Mouse (Mus musculus): Measurements from ENCODE around the gene Tfr2. TPM values are rescaled to one million over a fixed set of nuclear protein-coding genes. Genes with fewer than 3 reads are reported as not detected.

The Tfr2 gene
- polyA plus RNA-seq, 1 experiment: 5.4 TPM

GRCm38 (mm10) chr5:137525511-137525910 lies 44.1 kb upstream of the Tfr2 start:
- no peak overlapping the region for H3K27ac ChIP-seq (ENCODE audit: insufficient read depth, low read length)
- peaks cover 9% of the 10 kb centered on the region for H3K4me1 ChIP-seq (ENCODE audit: control insufficient read depth, insufficient read depth, low read length)
- no peak overlapping the region for H3K4me3 ChIP-seq (ENCODE audit: low read depth, low read length)
- no peaks in the 10 kb centered on the region for H3K9me3 ChIP-seq (replicated peaks; ENCODE audit: control insufficient read depth, insufficient read depth, low read length, poor library complexity, severe bottlenecking)
- no peaks in the 10 kb centered on the region for H3K27me3 ChIP-seq (ENCODE audit: control insufficient read depth, insufficient read depth, low read length, poor library complexity, severe bottlenecking)
- H3K9ac ChIP-seq (ENCODE audit: low read depth, poor library complexity, severe bottlenecking): no peak overlapping the region
- TF ChIP-seq POLR2A (IDR thresholded peaks at IDR 0.05; ENCODE audit: insufficient read depth, low read length) (no peak), EP300 (IDR thresholded peaks at IDR 0.05; ENCODE audit: insufficient read depth, low read depth, low read length) (no peak), CTCF (IDR thresholded peaks at IDR 0.05; ENCODE audit: low read depth, low read length) (no peak)
- H3K36me3 ChIP-seq (ENCODE audit: control insufficient read depth, insufficient read depth, low read length, poor library complexity, severe bottlenecking): peaks cover 48% of the 10 kb centered on the region

GRCm38 (mm10) chr5:137526192-137526936 lies 43.3 kb upstream of the Tfr2 start:
- H3K27me3 ChIP-seq (ENCODE audit: control insufficient read depth, insufficient read depth, low read length, poor library complexity, severe bottlenecking): no peaks in the 10 kb centered on the region
- TF ChIP-seq POLR2A (IDR thresholded peaks at IDR 0.05; ENCODE audit: insufficient read depth, low read length) (no peak), CTCF (IDR thresholded peaks at IDR 0.05; ENCODE audit: low read depth, low read length) (no peak), EP300 (IDR thresholded peaks at IDR 0.05; ENCODE audit: insufficient read depth, low read depth, low read length) (no peak)
- H3K36me3 ChIP-seq (ENCODE audit: control insufficient read depth, insufficient read depth, low read length, poor library complexity, severe bottlenecking): peaks cover 45% of the 10 kb centered on the region
- peaks cover 5% of the 10 kb centered on the region for H3K4me1 ChIP-seq (ENCODE audit: control insufficient read depth, insufficient read depth, low read length)
- no peaks in the 10 kb centered on the region for H3K9me3 ChIP-seq (replicated peaks; ENCODE audit: control insufficient read depth, insufficient read depth, low read length, poor library complexity, severe bottlenecking)
- H3K9ac ChIP-seq (ENCODE audit: low read depth, poor library complexity, severe bottlenecking): no peak overlapping the region
- H3K4me3 ChIP-seq (ENCODE audit: low read depth, low read length): no peak overlapping the region
- no peak overlapping the region for H3K27ac ChIP-seq (ENCODE audit: insufficient read depth, low read length)

- no peak overlapping the region for H3K27ac ChIP-seq (ENCODE audit: insufficient read depth, low read length)
- TF ChIP-seq POLR2A (IDR thresholded peaks at IDR 0.05; ENCODE audit: insufficient read depth, low read length) (no peak), EP300 (IDR thresholded peaks at IDR 0.05; ENCODE audit: insufficient read depth, low read depth, low read length) (no peak), CTCF (IDR thresholded peaks at IDR 0.05; ENCODE audit: low read depth, low read length) (no peak)
- H3K9ac ChIP-seq (ENCODE audit: low read depth, poor library complexity, severe bottlenecking): no peak overlapping the region
- H3K4me3 ChIP-seq (ENCODE audit: low read depth, low read length): no peak overlapping the region
- peaks cover 37% of the 10 kb centered on the region for H3K36me3 ChIP-seq (ENCODE audit: control insufficient read depth, insufficient read depth, low read length, poor library complexity, severe bottlenecking)
- H3K4me1 ChIP-seq (ENCODE audit: control insufficient read depth, insufficient read depth, low read length): peaks cover 5% of the 10 kb centered on the region
- H3K27me3 ChIP-seq (ENCODE audit: control insufficient read depth, insufficient read depth, low read length, poor library complexity, severe bottlenecking): no peaks in the 10 kb centered on the region
- no peaks in the 10 kb centered on the region for H3K9me3 ChIP-seq (replicated peaks; ENCODE audit: control insufficient read depth, insufficient read depth, low read length, poor library complexity, severe bottlenecking)
Measured at GRCm38 (mm10) chr5:137527413-137527812, 42.2 kb upstream of the Tfr2 start.

- no peak for TF ChIP-seq POLR2A (IDR thresholded peaks at IDR 0.05; ENCODE audit: insufficient read depth, low read length)
- TF ChIP-seq EP300 (IDR thresholded peaks at IDR 0.05; ENCODE audit: insufficient read depth, low read depth, low read length): no peak
- TF ChIP-seq CTCF (IDR thresholded peaks at IDR 0.05; ENCODE audit: low read depth, low read length): no peak
- Histone ChIP-seq H3K36me3 (ENCODE audit: control insufficient read depth, insufficient read depth, low read length, poor library complexity, severe bottlenecking) (peaks cover 30% of the 10 kb centered on the region), H3K4me3 (ENCODE audit: low read depth, low read length) (no peak overlapping the region), H3K9ac (ENCODE audit: low read depth, poor library complexity, severe bottlenecking) (no peak overlapping the region), H3K4me1 (ENCODE audit: control insufficient read depth, insufficient read depth, low read length) (peaks cover 5% of the 10 kb centered on the region), H3K9me3 (replicated peaks; ENCODE audit: control insufficient read depth, insufficient read depth, low read length, poor library complexity, severe bottlenecking) (no peaks in the 10 kb centered on the region), H3K27me3 (ENCODE audit: control insufficient read depth, insufficient read depth, low read length, poor library complexity, severe bottlenecking) (no peaks in the 10 kb centered on the region), H3K27ac (ENCODE audit: insufficient read depth, low read length) (no peak overlapping the region)
Measured at GRCm38 (mm10) chr5:137528247-137528968, 41.2 kb upstream of the Tfr2 start.

- Histone ChIP-seq H3K4me1 (ENCODE audit: control insufficient read depth, insufficient read depth, low read length) (peaks cover 5% of the 10 kb centered on the region), H3K9me3 (replicated peaks; ENCODE audit: control insufficient read depth, insufficient read depth, low read length, poor library complexity, severe bottlenecking) (no peaks in the 10 kb centered on the region), H3K27ac (ENCODE audit: insufficient read depth, low read length) (no peak overlapping the region), H3K36me3 (ENCODE audit: control insufficient read depth, insufficient read depth, low read length, poor library complexity, severe bottlenecking) (peaks cover 21% of the 10 kb centered on the region), H3K27me3 (ENCODE audit: control insufficient read depth, insufficient read depth, low read length, poor library complexity, severe bottlenecking) (no peaks in the 10 kb centered on the region), H3K4me3 (ENCODE audit: low read depth, low read length) (no peak overlapping the region), H3K9ac (ENCODE audit: low read depth, poor library complexity, severe bottlenecking) (no peak overlapping the region)
- TF ChIP-seq POLR2A (IDR thresholded peaks at IDR 0.05; ENCODE audit: insufficient read depth, low read length): no peak
Measured at GRCm38 (mm10) chr5:137529221-137529995, 40.2 kb upstream of the Tfr2 start.
